Mouse (Mus musculus): ENCODE results near the gene Gins1. TPM values are rescaled to one million over a fixed set of nuclear protein-coding genes. Genes with fewer than 3 reads are reported as not detected.

The Gins1 gene
- total RNA-seq, 2 experiments from 2014 or later = 1.2 to 1.4 TPM

Other genes starting within 250 kb of the Gins1 start
- 10 to 100 TPM; 16.5 to 20.4 TPM for gene Acss1, start 236.9 kb upstream of the Gins1 start, total RNA-seq (2021)
- not detected for gene Vsx1, start 216.0 kb upstream of the Gins1 start, total RNA-seq (2021)
- gene Entpd6, start 156.4 kb upstream of the Gins1 start, total RNA-seq (2021) = 10 to 100 TPM; 49.3 to 53.1 TPM
- gene Pygb, start 118.7 kb upstream of the Gins1 start, total RNA-seq (2021) = 100 to 1,000 TPM; 112 to 116 TPM
- gene Abhd12, start 659 bp upstream of the Gins1 start, total RNA-seq (2021) = 100 to 1,000 TPM; 300 to 308 TPM
- 1 to 10 TPM; 5.2 to 5.9 TPM for gene Ninl, start 134.0 kb downstream of the Gins1 start, total RNA-seq (2021)
- 10 to 100 TPM; 25.1 to 31.1 TPM for gene Nanp, start 134.0 kb downstream of the Gins1 start, total RNA-seq (2021)
- not detected for gene Gm14151, start 186.9 kb downstream of the Gins1 start, total RNA-seq (2021)
- not detected for gene Gm14147, start 192.8 kb downstream of the Gins1 start, total RNA-seq (2021)